Mouse (Mus musculus): ENCODE data around the gene Dhrs13. TPM values are rescaled to one million over a fixed set of nuclear protein-coding genes. Genes with fewer than 3 reads are reported as not detected.

Dhrs13 gene
- polyA plus RNA-seq, 1 experiment from 2014 or later = 4.4 TPM

GRCm38 (mm10) chr11:78069130-78069529, 37.0 kb downstream of the Dhrs13 start:
- H3K4me1 ChIP-seq (replicated peaks; ENCODE audit: control insufficient read depth, insufficient read depth, low read length) = no peaks in the 10 kb centered on the region; the same call in 1 of the 2 replicates
- H3K9ac ChIP-seq (ENCODE audit: low read depth, low read length) = no peak overlapping the region
- H3K36me3 ChIP-seq (ENCODE audit: control insufficient read depth, insufficient read depth) = peaks cover 18% of the 10 kb centered on the region
- WGBS = 78% methylated on average over 5 of the region's 5 CpGs
- no peaks in the 10 kb centered on the region for H3K9me3 ChIP-seq (ENCODE audit: control insufficient read depth)
- H3K4me3 ChIP-seq (ENCODE audit: low read depth, low read length) = no peak overlapping the region
- no peak overlapping the region for H3K27ac ChIP-seq (ENCODE audit: low read depth, low read length)
- no peaks in the 10 kb centered on the region for H3K27me3 ChIP-seq (replicated peaks; ENCODE audit: control insufficient read depth, insufficient read depth, low read length)
- ATAC-seq = no peak
- H3K4me2 ChIP-seq (replicated peaks; ENCODE audit: low read depth) = no peak overlapping the region
- no peak for TF ChIP-seq CTCF (IDR thresholded peaks at IDR 0.05; ENCODE audit: low read depth)

- H3K27me3 ChIP-seq (replicated peaks; ENCODE audit: control insufficient read depth, insufficient read depth, low read length) = no peaks in the 10 kb centered on the region
- H3K36me3 ChIP-seq (ENCODE audit: control insufficient read depth, insufficient read depth) = peaks cover 23% of the 10 kb centered on the region
- H3K9me3 ChIP-seq (ENCODE audit: control insufficient read depth) = no peaks in the 10 kb centered on the region
- no peak for ATAC-seq
- no peak overlapping the region for H3K4me3 ChIP-seq (ENCODE audit: low read depth, low read length)
- WGBS = 62% methylated on average over 6 of the region's 6 CpGs
- no peak overlapping the region for H3K9ac ChIP-seq (ENCODE audit: low read depth, low read length)
- no peak overlapping the region for H3K27ac ChIP-seq (ENCODE audit: low read depth, low read length)
- no peak overlapping the region for H3K4me2 ChIP-seq (replicated peaks; ENCODE audit: low read depth)
- H3K4me1 ChIP-seq (replicated peaks; ENCODE audit: control insufficient read depth, insufficient read depth, low read length) = no peaks in the 10 kb centered on the region; the same call in 1 of the 2 replicates
- no peak for TF ChIP-seq CTCF (IDR thresholded peaks at IDR 0.05; ENCODE audit: low read depth)
Measured at GRCm38 (mm10) chr11:78069646-78070045, 37.6 kb downstream of the Dhrs13 start.

GRCm38 (mm10) chr11:78071938-78072337, 39.9 kb downstream of the Dhrs13 start:
- Histone ChIP-seq H3K36me3 (ENCODE audit: control insufficient read depth, insufficient read depth) (peaks cover 39% of the 10 kb centered on the region), H3K27ac (ENCODE audit: low read depth, low read length) (no peak overlapping the region), H3K9me3 (ENCODE audit: control insufficient read depth) (no peaks in the 10 kb centered on the region), H3K4me2 (replicated peaks; ENCODE audit: low read depth) (no peak overlapping the region), H3K9ac (ENCODE audit: low read depth, low read length) (no peak overlapping the region), H3K4me1 (replicated peaks; ENCODE audit: control insufficient read depth, insufficient read depth, low read length) (no peaks in the 10 kb centered on the region; the same call in 1 of the 2 replicates), H3K4me3 (ENCODE audit: low read depth, low read length) (no peak overlapping the region), H3K27me3 (replicated peaks; ENCODE audit: control insufficient read depth, insufficient read depth, low read length) (no peaks in the 10 kb centered on the region)
- no peak for ATAC-seq
- no peak for TF ChIP-seq CTCF (IDR thresholded peaks at IDR 0.05; ENCODE audit: low read depth)
- WGBS = 87% methylated on average over 5 of the region's 5 CpGs

DNA sequence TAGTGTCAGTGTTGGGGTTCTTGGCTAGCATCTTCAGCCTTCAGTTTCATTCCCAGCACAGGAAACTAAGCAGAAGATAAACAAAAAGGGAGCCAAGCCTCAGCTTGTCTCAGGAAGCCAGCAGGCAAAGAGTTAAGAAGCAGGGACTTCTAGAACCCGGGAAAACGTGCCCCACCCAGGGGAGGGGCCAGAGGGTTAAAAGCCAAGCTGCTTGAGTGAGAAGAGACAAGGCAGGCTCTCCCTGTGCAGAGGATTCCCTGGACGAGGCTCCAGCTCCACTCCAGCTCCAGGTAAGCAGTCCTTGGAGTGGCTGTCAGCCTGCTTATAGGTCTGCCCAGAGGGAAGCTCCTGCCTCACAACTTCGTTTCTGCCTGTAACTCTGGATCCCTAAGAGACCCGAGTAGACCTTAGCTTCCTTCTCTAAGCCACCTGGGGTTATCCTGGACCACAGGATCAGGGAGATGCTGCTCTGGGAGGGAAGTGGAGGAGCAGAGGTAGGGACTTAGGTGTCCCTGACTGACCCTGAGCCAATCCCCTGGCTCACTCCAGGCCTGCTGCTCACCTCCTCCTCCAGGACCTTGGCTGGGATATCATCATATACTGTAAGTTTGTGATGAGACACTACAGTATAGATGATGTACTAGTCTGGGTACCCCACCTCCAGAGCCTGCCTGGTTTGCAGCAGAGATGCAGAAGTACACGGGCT, 40.5 kb downstream of the Dhrs13 start:
- H3K27ac ChIP-seq (ENCODE audit: low read depth, low read length) = no peak overlapping the region
- no peak overlapping the region for H3K9ac ChIP-seq (ENCODE audit: low read depth, low read length)
- H3K4me3 ChIP-seq (ENCODE audit: low read depth, low read length) = no peak overlapping the region
- no peak overlapping the region for H3K4me2 ChIP-seq (replicated peaks; ENCODE audit: low read depth)
- no peak for ATAC-seq
- no peaks in the 10 kb centered on the region; the same call in 1 of the 2 replicates for H3K4me1 ChIP-seq (replicated peaks; ENCODE audit: control insufficient read depth, insufficient read depth, low read length)
- WGBS = 27% methylated on average over 6 of the region's 6 CpGs
- no peaks in the 10 kb centered on the region for H3K27me3 ChIP-seq (replicated peaks; ENCODE audit: control insufficient read depth, insufficient read depth, low read length)
- no peak for TF ChIP-seq CTCF (IDR thresholded peaks at IDR 0.05; ENCODE audit: low read depth)
- H3K9me3 ChIP-seq (ENCODE audit: control insufficient read depth) = no peaks in the 10 kb centered on the region
- H3K36me3 ChIP-seq (ENCODE audit: control insufficient read depth, insufficient read depth) = peaks cover 41% of the 10 kb centered on the region

DNA sequence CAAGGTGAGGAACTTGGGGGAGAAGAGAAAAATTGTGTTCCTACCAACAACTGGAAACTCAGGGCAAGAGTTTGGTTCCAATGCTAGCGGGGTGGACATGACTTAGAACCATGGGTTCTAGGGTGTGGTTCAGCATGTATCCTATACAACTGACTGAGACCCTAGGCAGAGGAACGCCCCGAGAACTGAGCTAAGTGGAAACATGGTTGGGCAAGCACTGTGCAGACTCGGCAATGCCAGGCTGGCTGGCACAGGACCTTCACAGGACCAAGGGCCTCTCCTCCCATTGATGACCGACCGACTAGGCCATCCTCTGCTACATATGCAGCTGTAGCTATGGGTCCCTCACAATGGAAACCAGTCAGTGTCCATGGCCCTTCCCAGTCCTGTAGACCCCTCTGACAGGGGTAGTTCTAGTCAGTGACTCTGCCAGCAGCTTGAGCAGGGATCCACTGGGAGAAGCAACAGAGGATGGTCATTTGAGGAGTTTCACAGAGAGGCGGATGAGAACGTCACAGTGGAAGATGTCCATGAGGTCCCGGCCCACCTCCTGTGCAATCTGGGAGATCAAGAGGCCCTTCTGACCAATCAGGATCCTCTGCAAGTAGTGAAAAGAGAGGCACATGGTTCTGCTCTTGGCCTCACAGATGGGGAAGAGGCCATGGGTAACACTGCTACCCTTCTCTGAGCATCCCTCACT, 41.6 kb downstream of the Dhrs13 start:
- no peak for TF ChIP-seq CTCF (IDR thresholded peaks at IDR 0.05; ENCODE audit: low read depth)
- no peak overlapping the region for H3K4me2 ChIP-seq (replicated peaks; ENCODE audit: low read depth)
- peaks cover 41% of the 10 kb centered on the region for H3K36me3 ChIP-seq (ENCODE audit: control insufficient read depth, insufficient read depth)
- 97% methylated on average over 9 of the region's 9 CpGs for WGBS
- H3K4me3 ChIP-seq (ENCODE audit: low read depth, low read length) = no peak overlapping the region
- no peaks in the 10 kb centered on the region for H3K27me3 ChIP-seq (replicated peaks; ENCODE audit: control insufficient read depth, insufficient read depth, low read length)
- H3K27ac ChIP-seq (ENCODE audit: low read depth, low read length) = no peak overlapping the region
- H3K9ac ChIP-seq (ENCODE audit: low read depth, low read length) = no peak overlapping the region
- no peaks in the 10 kb centered on the region for H3K9me3 ChIP-seq (ENCODE audit: control insufficient read depth)
- H3K4me1 ChIP-seq (replicated peaks; ENCODE audit: control insufficient read depth, insufficient read depth, low read length) = no peaks in the 10 kb centered on the region
- no peak for ATAC-seq

- no peaks in the 10 kb centered on the region for H3K9me3 ChIP-seq (ENCODE audit: control insufficient read depth)
- no peaks in the 10 kb centered on the region for H3K27me3 ChIP-seq (replicated peaks; ENCODE audit: control insufficient read depth, insufficient read depth, low read length)
- no peak overlapping the region for H3K4me2 ChIP-seq (replicated peaks; ENCODE audit: low read depth)
- H3K4me3 ChIP-seq (ENCODE audit: low read depth, low read length) = no peak overlapping the region
- no peak for ATAC-seq
- WGBS = 84% methylated on average over 2 of the region's 2 CpGs
- no peak overlapping the region for H3K27ac ChIP-seq (ENCODE audit: low read depth, low read length)
- H3K9ac ChIP-seq (ENCODE audit: low read depth, low read length) = no peak overlapping the region
- peaks cover 41% of the 10 kb centered on the region for H3K36me3 ChIP-seq (ENCODE audit: control insufficient read depth, insufficient read depth)
- no peak for TF ChIP-seq CTCF (IDR thresholded peaks at IDR 0.05; ENCODE audit: low read depth)
- no peaks in the 10 kb centered on the region for H3K4me1 ChIP-seq (replicated peaks; ENCODE audit: control insufficient read depth, insufficient read depth, low read length)
Measured at GRCm38 (mm10) chr11:78074277-78074652, 42.2 kb downstream of the Dhrs13 start.

All from intestine, postnatal 0 days (tissue).